Comparison of ENCODE assay signal across 10 mouse cellular contexts in genomic region chr4:141705331-141705730, GRCm38 (mm10). TPM values are rescaled to one million over a fixed set of nuclear protein-coding genes. Genes with fewer than 3 reads are reported as not detected.
DNase-seq lines count a peak whose midpoint lies in the region; ATAC-seq lines count a peak whose summit lies in the region.
"Had no signal": no experiment of that assay in that cellular context is flagged by ENCODE, and none has a peak within 500 bp of the region (broad histone marks: within the 10 kb centered on the region; RNA-seq: fewer than 3 reads in every experiment).

No protein-coding gene starts in this region.

- 76% methylated on average over 4 of the region's 4 CpGs for WGBS in midbrain, embryonic 13.5 days
- WGBS in midbrain, embryonic 10.5 days, result 95% methylated on average over 4 of the region's 4 CpGs
- 75% methylated on average over 4 of the region's 4 CpGs for WGBS in stomach, embryonic 16.5 days

- intact Hi-C loops in left cerebral cortex, postnatal 25 days (cut with DNase I), result no loop called here

- no peaks in the 10 kb centered on the region for H3K4me1 ChIP-seq in midbrain, embryonic 13.5 days (replicated peaks)
- no peaks in the 10 kb centered on the region for H3K4me1 ChIP-seq in midbrain, embryonic 10.5 days
- H3K4me1 ChIP-seq in stomach, embryonic 16.5 days (ENCODE audit: control insufficient read depth, insufficient read depth, low read length), result no peaks in the 10 kb centered on the region

- no peak overlapping the region for H3K4me2 ChIP-seq in midbrain, embryonic 13.5 days (replicated peaks)
- H3K4me2 ChIP-seq in stomach, embryonic 16.5 days (ENCODE audit: low read depth, low read length), result no peak overlapping the region

- H3K36me3 ChIP-seq in midbrain, embryonic 13.5 days, result peaks cover 91% of the 10 kb centered on the region
- peaks cover 100% of the 10 kb centered on the region for H3K36me3 ChIP-seq in midbrain, embryonic 10.5 days
- peaks cover 34% of the 10 kb centered on the region for H3K36me3 ChIP-seq in stomach, embryonic 16.5 days (ENCODE audit: control insufficient read depth, insufficient read depth, low read length)

- H3K27ac ChIP-seq in midbrain, embryonic 13.5 days, result peak overlapping the region; percentile 64; the same call in 1 of the 2 replicates
- no peak overlapping the region for H3K27ac ChIP-seq in midbrain, embryonic 10.5 days (replicated peaks)
- no peak overlapping the region for H3K27ac ChIP-seq in stomach, embryonic 16.5 days (ENCODE audit: low read length)

- no peaks in the 10 kb centered on the region for H3K9me3 ChIP-seq in midbrain, embryonic 13.5 days
- no peaks in the 10 kb centered on the region for H3K9me3 ChIP-seq in midbrain, embryonic 10.5 days (replicated peaks)
- H3K9me3 ChIP-seq in stomach, embryonic 16.5 days (replicated peaks; ENCODE audit: control insufficient read depth, low read length), result no peaks in the 10 kb centered on the region

- peak; percentile 82 for ATAC-seq in midbrain, embryonic 13.5 days
- ATAC-seq in stomach, embryonic 16.5 days (ENCODE audit: insufficient read depth, low FRiP score), result peak; percentile 64
- no peak for ATAC-seq in erythroid progenitor cell, adult 5-6 weeks (replicated peaks; ENCODE audit: low FRiP score, poor library complexity, severe bottlenecking)

- no peak overlapping the region for H3K9ac ChIP-seq in midbrain, embryonic 13.5 days (replicated peaks)
- H3K9ac ChIP-seq in stomach, embryonic 16.5 days (ENCODE audit: low read length), result no peak overlapping the region

- DNase-seq in cerebellum, postnatal 14 days, result peak; percentile 68 to 84
- no peak for DNase-seq in cerebellum, adult 11-12 months
- no peak for DNase-seq in midbrain, embryonic 10.5 days (ENCODE audit: low spot score)
- DNase-seq in left cerebral cortex, postnatal 25 days (ENCODE audit: low spot score in 2 of 2), result peak; percentile 57 to 83
- no peak for DNase-seq in thymus, postnatal 0 days (ENCODE audit: low spot score)
- DNase-seq: kidney, postnatal 36 days had no signal

- H3K4me3 ChIP-seq in midbrain, embryonic 13.5 days (replicated peaks), result no peak overlapping the region
- no peak overlapping the region for H3K4me3 ChIP-seq in midbrain, embryonic 10.5 days
- H3K4me3 ChIP-seq in stomach, embryonic 16.5 days (replicated peaks; ENCODE audit: low read length), result no peak overlapping the region

- no peaks in the 10 kb centered on the region for H3K27me3 ChIP-seq in midbrain, embryonic 13.5 days
- no peaks in the 10 kb centered on the region for H3K27me3 ChIP-seq in midbrain, embryonic 10.5 days (ENCODE audit: low read depth, poor library complexity, severe bottlenecking)
- no peaks in the 10 kb centered on the region for H3K27me3 ChIP-seq in stomach, embryonic 16.5 days (ENCODE audit: control insufficient read depth, insufficient read depth, low read length)

RNA-seq across cellular contexts. Expression of gene Ddi2, which starts 17.9 kb away (rescaled TPM):
- 15.7 and 16.6 TPM in 2 replicates for polyA plus RNA-seq in midbrain, embryonic 13.5 days (2015; fragmentation: Nextera tagmentation; extraction: Ambion mirVana)
- polyA plus RNA-seq in midbrain, embryonic 10.5 days (2016; fragmentation: Nextera tagmentation; extraction: Ambion mirVana), result 23.7 and 24.2 TPM in 2 replicates
- 10 to 100 TPM; 39.8 to 41.1 TPM for total RNA-seq in left cerebral cortex, postnatal 25 days (2021)
- 18.8 and 19.7 TPM in 2 replicates for polyA plus RNA-seq in stomach, embryonic 16.5 days (2015; fragmentation: Nextera tagmentation; extraction: Ambion mirVana)
- polyA plus RNA-seq in thymus, postnatal 0 days (2015; fragmentation: Nextera tagmentation; extraction: Ambion mirVana), result 12.3 and 12.8 TPM in 2 replicates
- total RNA-seq in erythroid progenitor cell, adult 5-6 weeks (2015; ENCODE audit: low replicate concordance), result 22.7 and 29.8 TPM in 2 replicates
- 35.1 and 37.0 TPM in 2 replicates for total RNA-seq in erythroid progenitor cell, adult 5-6 weeks (2017; ENCODE audit: low replicate concordance)

RNA-seq across cellular contexts. Expression of gene Rsc1a1, which starts 19.9 kb away (rescaled TPM):
- 0.48 TPM in 1 of 2 replicates, not detected in the other for polyA plus RNA-seq in midbrain, embryonic 13.5 days (2015; fragmentation: Nextera tagmentation; extraction: Ambion mirVana)
- 2.2 and 2.4 TPM in 2 replicates for polyA plus RNA-seq in midbrain, embryonic 10.5 days (2016; fragmentation: Nextera tagmentation; extraction: Ambion mirVana)
- total RNA-seq in left cerebral cortex, postnatal 25 days (2021), result 1 to 10 TPM in 1 of 2 experiments, under 1 TPM in 1; 0.30 to 2.4 TPM
- not detected in 2 replicates for polyA plus RNA-seq in stomach, embryonic 16.5 days (2015; fragmentation: Nextera tagmentation; extraction: Ambion mirVana)
- not detected in 2 replicates for polyA plus RNA-seq in thymus, postnatal 0 days (2015; fragmentation: Nextera tagmentation; extraction: Ambion mirVana)
- total RNA-seq in erythroid progenitor cell, adult 5-6 weeks (2015; ENCODE audit: low replicate concordance), result not detected in 2 replicates
- total RNA-seq in erythroid progenitor cell, adult 5-6 weeks (2017; ENCODE audit: low replicate concordance), result not detected in 2 replicates

RNA-seq across cellular contexts. Expression of gene Plekhm2, which starts 40.6 kb away (rescaled TPM):
- polyA plus RNA-seq in midbrain, embryonic 13.5 days (2015; fragmentation: Nextera tagmentation; extraction: Ambion mirVana), result 7.5 and 8.3 TPM in 2 replicates
- 2.9 and 4.2 TPM in 2 replicates for polyA plus RNA-seq in midbrain, embryonic 10.5 days (2016; fragmentation: Nextera tagmentation; extraction: Ambion mirVana)
- total RNA-seq in left cerebral cortex, postnatal 25 days (2021), result 10 to 100 TPM; 74.6 to 75.2 TPM
- 4.4 and 6.3 TPM in 2 replicates for polyA plus RNA-seq in stomach, embryonic 16.5 days (2015; fragmentation: Nextera tagmentation; extraction: Ambion mirVana)
- polyA plus RNA-seq in thymus, postnatal 0 days (2015; fragmentation: Nextera tagmentation; extraction: Ambion mirVana), result 2.6 and 3.6 TPM in 2 replicates
- 10.1 and 17.3 TPM in 2 replicates for total RNA-seq in erythroid progenitor cell, adult 5-6 weeks (2015; ENCODE audit: low replicate concordance)
- 2.3 and 4.9 TPM in 2 replicates for total RNA-seq in erythroid progenitor cell, adult 5-6 weeks (2017; ENCODE audit: low replicate concordance)

RNA-seq across cellular contexts. Expression of gene Agmat, which starts 41.1 kb away (rescaled TPM):
- polyA plus RNA-seq in midbrain, embryonic 13.5 days (2015; fragmentation: Nextera tagmentation; extraction: Ambion mirVana), result not detected in 2 replicates
- polyA plus RNA-seq in midbrain, embryonic 10.5 days (2016; fragmentation: Nextera tagmentation; extraction: Ambion mirVana), result not detected in 2 replicates
- under 1 TPM; 0.60 to 0.94 TPM for total RNA-seq in left cerebral cortex, postnatal 25 days (2021)
- polyA plus RNA-seq in stomach, embryonic 16.5 days (2015; fragmentation: Nextera tagmentation; extraction: Ambion mirVana), result 5.8 and 8.0 TPM in 2 replicates
- polyA plus RNA-seq in thymus, postnatal 0 days (2015; fragmentation: Nextera tagmentation; extraction: Ambion mirVana), result 0.22 TPM in 1 of 2 replicates, not detected in the other
- total RNA-seq in erythroid progenitor cell, adult 5-6 weeks (2015; ENCODE audit: low replicate concordance), result 1.3 TPM in 1 of 2 replicates, not detected in the other
- total RNA-seq in erythroid progenitor cell, adult 5-6 weeks (2017; ENCODE audit: low replicate concordance), result not detected in 2 replicates
- polyA plus RNA-seq: C2C12 had no signal

Comparison
In these comparisons a context has a peak if more than half of its experiments do, and no peak if none do; other contexts are left out.
1. DNase-seq: peak in cerebellum, postnatal 14 days (2 of 2) and left cerebral cortex, postnatal 25 days (2 of 2); none in cerebellum, adult 11-12 months (single experiment), midbrain, embryonic 10.5 days (single experiment) and thymus, postnatal 0 days (single experiment).